Mouse (Mus musculus) lung, embryonic 15.5 days (tissue): Measurements from ENCODE around the gene 4430402I18Rik. TPM values are rescaled to one million over a fixed set of nuclear protein-coding genes. Genes with fewer than 3 reads are reported as not detected.

Experiments
- ATAC-seq: fragments of 200-750 bp; cut with Nextera tagmentation; 2 replicates; pipeline ENCODE4 v1.8.0; 2017; ENCODE audit warnings: moderate number of reproducible peaks, borderline replicate concordance; ENCODE audit not compliant: low FRiP score, low TSS enrichment; ENCODE audit errors: extremely low read depth
- H3K27ac ChIP-seq: fragments of 300-500 bp; sonication (generic); 2 replicates; pipeline ENCODE4 v1.5.1; 2015; ENCODE audit warnings: moderate library complexity, mild to moderate bottlenecking, inconsistent platforms
- H3K27me3 ChIP-seq: fragments of 300-500 bp; sonication (generic); 2 replicates; pipeline ENCODE4 v1.6.1; 2015; ENCODE audit warnings: inconsistent platforms
- H3K36me3 ChIP-seq: fragments of 300-500 bp; sonication (generic); 2 replicates; pipeline ENCODE4 v1.6.1; 2015; ENCODE audit warnings: inconsistent platforms
- H3K4me1 ChIP-seq: fragments of 300-500 bp; sonication (generic); 2 replicates; pipeline ENCODE4 v1.6.1; 2015; ENCODE audit warnings: inconsistent platforms
- H3K4me2 ChIP-seq: fragments of 300-500 bp; sonication (generic); 2 replicates; pipeline ENCODE4 v1.6.1; 2015; ENCODE audit warnings: inconsistent platforms, mild to moderate bottlenecking, moderate library complexity
- H3K4me3 ChIP-seq: fragments of 300-500 bp; sonication (generic); 2 replicates; pipeline ENCODE4 v1.5.1; 2015; ENCODE audit warnings: mild to moderate bottlenecking, inconsistent platforms
- H3K9ac ChIP-seq: fragments of 300-500 bp; sonication (generic); 2 replicates; pipeline ENCODE4 v1.6.1; 2015; ENCODE audit warnings: inconsistent platforms
- H3K9me3 ChIP-seq: fragments of 300-500 bp; sonication (generic); 2 replicates; pipeline ENCODE4 v1.6.1; 2016; ENCODE audit warnings: inconsistent platforms
- WGBS: fragments of 180-500 bp; shearing (Covaris S2); methylation state at CpG from one replicate; pipeline ENCODE4 v1.1.7; 2015; 5-methylcytosine and 5-hydroxymethylcytosine counted together
- polyA plus RNA-seq: library from polyadenylated mRNA; unstranded; fragments of >200 nt; fragmentation: Nextera tagmentation; extraction: Ambion mirVana; gene quantifications from 2 replicates; pipeline ENCODE4 v1.2.1, GENCODE M21; 2015

Gene 4430402I18Rik
- polyA plus RNA-seq, 1 experiment from 2014 or later = 3.2 TPM

GRCm38 (mm10) chr19:28917839-28918238 is 49.8 kb downstream of the 4430402I18Rik start:
- Histone ChIP-seq H3K9me3 (no peaks in the 10 kb centered on the region), H3K27me3 (no peaks in the 10 kb centered on the region), H3K4me2 (no peak overlapping the region), H3K9ac (no peak overlapping the region), H3K27ac (no peak overlapping the region), H3K36me3 (no peaks in the 10 kb centered on the region), H3K4me3 (no peak overlapping the region), H3K4me1 (peaks cover 10% of the 10 kb centered on the region; the same call in 1 of the 2 replicates)
- WGBS = 87% methylated on average over 5 of the region's 5 CpGs
- no peak for ATAC-seq

- no peak overlapping the region for H3K27ac ChIP-seq
- ATAC-seq = no peak
- 24% methylated on average over 4 of the region's 4 CpGs for WGBS
Measured at GRCm38 (mm10) chr19:28916492-28916891, 51.1 kb downstream of the 4430402I18Rik start.

GRCm38 (mm10) chr19:28915602-28916250 is 51.9 kb downstream of the 4430402I18Rik start:
- no peak for ATAC-seq
- no peaks in the 10 kb centered on the region for H3K36me3 ChIP-seq
- no peaks in the 10 kb centered on the region for H3K9me3 ChIP-seq
- no peak overlapping the region for H3K4me2 ChIP-seq
- H3K9ac ChIP-seq = no peak overlapping the region
- no peak overlapping the region for H3K27ac ChIP-seq
- H3K27me3 ChIP-seq = no peaks in the 10 kb centered on the region
- H3K4me3 ChIP-seq = no peak overlapping the region
- peaks cover 10% of the 10 kb centered on the region; the same call in 1 of the 2 replicates for H3K4me1 ChIP-seq
- 67% methylated on average over 2 of the region's 2 CpGs for WGBS

More at GRCm38 (mm10) chr19:28916492-28916891, 51.1 kb downstream of the 4430402I18Rik start:
- no peak overlapping the region for H3K4me2 ChIP-seq
- peaks cover 10% of the 10 kb centered on the region; the same call in 1 of the 2 replicates for H3K4me1 ChIP-seq
- H3K9ac ChIP-seq = no peak overlapping the region
- H3K27me3 ChIP-seq = no peaks in the 10 kb centered on the region
- no peak overlapping the region for H3K4me3 ChIP-seq
- H3K9me3 ChIP-seq = no peaks in the 10 kb centered on the region
- no peaks in the 10 kb centered on the region for H3K36me3 ChIP-seq

GRCm38 (mm10) chr19:28914598-28914997 is 53.0 kb downstream of the 4430402I18Rik start:
- ATAC-seq = no peak
- H3K27ac ChIP-seq = no peak overlapping the region
- WGBS = 61% methylated on average over 6 of the region's 6 CpGs

GRCm38 (mm10) chr19:28908693-28909092 is 58.9 kb downstream of the 4430402I18Rik start:
- no peaks in the 10 kb centered on the region for H3K9me3 ChIP-seq
- H3K27ac ChIP-seq = no peak overlapping the region
- no peak overlapping the region for H3K4me2 ChIP-seq
- H3K4me1 ChIP-seq = 0 out of 2 replicates have a peak, but pooled peaks cover 6% of the 10 kb centered on the region
- ATAC-seq = no peak
- H3K4me3 ChIP-seq = no peak overlapping the region
- no peak overlapping the region for H3K9ac ChIP-seq
- WGBS = 57% methylated on average over 9 of the region's 9 CpGs
- no peaks in the 10 kb centered on the region for H3K36me3 ChIP-seq
- H3K27me3 ChIP-seq = no peaks in the 10 kb centered on the region

More at GRCm38 (mm10) chr19:28914598-28914997, 53.0 kb downstream of the 4430402I18Rik start:
- Histone ChIP-seq H3K4me2 (no peak overlapping the region), H3K27me3 (no peaks in the 10 kb centered on the region), H3K4me1 (peaks cover 10% of the 10 kb centered on the region; the same call in 1 of the 2 replicates), H3K9me3 (no peaks in the 10 kb centered on the region), H3K36me3 (no peaks in the 10 kb centered on the region), H3K4me3 (no peak overlapping the region), H3K9ac (no peak overlapping the region)

GRCm38 (mm10) chr19:28908186-28908585 is 59.4 kb downstream of the 4430402I18Rik start:
- Histone ChIP-seq H3K27ac (no peak overlapping the region), H3K36me3 (no peaks in the 10 kb centered on the region), H3K27me3 (no peaks in the 10 kb centered on the region), H3K4me1 (0 out of 2 replicates have a peak, but pooled peaks cover 11% of the 10 kb centered on the region), H3K4me2 (no peak overlapping the region), H3K9me3 (no peaks in the 10 kb centered on the region), H3K4me3 (no peak overlapping the region), H3K9ac (no peak overlapping the region)
- 59% methylated on average over 4 of the region's 4 CpGs for WGBS
- ATAC-seq = no peak

- Histone ChIP-seq H3K9ac (no peak overlapping the region), H3K27me3 (no peaks in the 10 kb centered on the region), H3K4me1 (0 out of 2 replicates have a peak, but pooled peaks cover 11% of the 10 kb centered on the region), H3K36me3 (no peaks in the 10 kb centered on the region), H3K4me2 (no peak overlapping the region), H3K4me3 (no peak overlapping the region), H3K27ac (peak overlapping the region; percentile 39; the same call in 1 of the 2 replicates), H3K9me3 (no peaks in the 10 kb centered on the region)
- WGBS = 42% methylated on average over 8 of the region's 8 CpGs
- ATAC-seq = peak; percentile 88
Measured at GRCm38 (mm10) chr19:28903536-28904119, 64.0 kb downstream of the 4430402I18Rik start.

GRCm38 (mm10) chr19:28902806-28903205 is 64.8 kb downstream of the 4430402I18Rik start:
- WGBS = 76% methylated on average over 4 of the region's 4 CpGs
- no peak overlapping the region for H3K9ac ChIP-seq
- no peaks in the 10 kb centered on the region for H3K36me3 ChIP-seq
- no peak for ATAC-seq
- no peak overlapping the region for H3K27ac ChIP-seq
- no peak overlapping the region for H3K4me3 ChIP-seq
- no peaks in the 10 kb centered on the region for H3K27me3 ChIP-seq
- 0 out of 2 replicates have a peak, but pooled peaks cover 11% of the 10 kb centered on the region for H3K4me1 ChIP-seq
- H3K4me2 ChIP-seq = no peak overlapping the region
- no peaks in the 10 kb centered on the region for H3K9me3 ChIP-seq

- 73% methylated on average over 2 of the region's 2 CpGs for WGBS
- H3K9ac ChIP-seq = no peak overlapping the region
- no peak overlapping the region for H3K4me2 ChIP-seq
- no peaks in the 10 kb centered on the region for H3K27me3 ChIP-seq
- H3K4me1 ChIP-seq = 0 out of 2 replicates have a peak, but pooled peaks cover 11% of the 10 kb centered on the region
- no peak overlapping the region for H3K4me3 ChIP-seq
- no peak for ATAC-seq
- no peak overlapping the region for H3K27ac ChIP-seq
- no peaks in the 10 kb centered on the region for H3K36me3 ChIP-seq
- H3K9me3 ChIP-seq = no peaks in the 10 kb centered on the region
Measured at GRCm38 (mm10) chr19:28902111-28902510, 65.5 kb downstream of the 4430402I18Rik start.

- no peaks in the 10 kb centered on the region for H3K36me3 ChIP-seq
- WGBS = 94% methylated on average over 2 of the region's 2 CpGs
- H3K4me3 ChIP-seq = no peak overlapping the region
- no peak overlapping the region for H3K27ac ChIP-seq
- H3K4me2 ChIP-seq = no peak overlapping the region
- H3K9ac ChIP-seq = no peak overlapping the region
- H3K4me1 ChIP-seq = 0 out of 2 replicates have a peak, but pooled peaks cover 11% of the 10 kb centered on the region
- ATAC-seq = no peak
- no peaks in the 10 kb centered on the region for H3K9me3 ChIP-seq
- no peaks in the 10 kb centered on the region for H3K27me3 ChIP-seq
Measured at GRCm38 (mm10) chr19:28900771-28901170, 66.8 kb downstream of the 4430402I18Rik start.

- whole genome bisulfite sequencing = 73% methylated on average over 9 of the region's 9 CpGs
- no peaks in the 10 kb centered on the region for H3K36me3 ChIP-seq
- no peaks in the 10 kb centered on the region for H3K9me3 ChIP-seq
- ATAC-seq = no peak
- no peak overlapping the region for H3K27ac ChIP-seq
- H3K4me1 ChIP-seq = no peaks in the 10 kb centered on the region
- no peak overlapping the region for H3K4me3 ChIP-seq
- no peaks in the 10 kb centered on the region for H3K27me3 ChIP-seq
- no peak overlapping the region for H3K9ac ChIP-seq
- H3K4me2 ChIP-seq = no peak overlapping the region
Measured at GRCm38 (mm10) chr19:28897497-28897896, 70.1 kb downstream of the 4430402I18Rik start.

GRCm38 (mm10) chr19:28896639-28897038 is 71.0 kb downstream of the 4430402I18Rik start:
- Histone ChIP-seq H3K4me3 (no peak overlapping the region), H3K27me3 (no peaks in the 10 kb centered on the region), H3K36me3 (no peaks in the 10 kb centered on the region), H3K27ac (no peak overlapping the region), H3K4me2 (no peak overlapping the region), H3K9ac (no peak overlapping the region), H3K9me3 (no peaks in the 10 kb centered on the region), H3K4me1 (no peaks in the 10 kb centered on the region)
- no peak; the same call in 1 of the 2 replicates for ATAC-seq
- WGBS = 50% methylated on average over 1 of the region's 1 CpGs
